Mouse (Mus musculus) kidney, postnatal 0 days (tissue): Measurements from ENCODE around the gene Rps5. TPM values are rescaled to one million over a fixed set of nuclear protein-coding genes. Genes with fewer than 3 reads are reported as not detected.

Experiments used
- ATAC-seq: fragments of 200-750 bp; cut with Nextera tagmentation; replicated peaks from 2 replicates; pipeline ENCODE4 v1.8.0; 2017; ENCODE audit warnings: low read depth, moderate number of reproducible peaks, moderate TSS enrichment, moderate library complexity; ENCODE audit not compliant: low FRiP score
- DNase-seq: peaks from one replicate; pipeline ENCODE4 v3.0.0-alpha.2; 2016; ENCODE audit warnings: low spot score
- H3K27ac ChIP-seq: fragments of 300-500 bp; sonication (generic); 2 replicates; pipeline ENCODE4 v1.5.1; 2014; ENCODE audit warnings: mild to moderate bottlenecking
- H3K27me3 ChIP-seq: fragments of 300-500 bp; sonication (generic); 2 replicates; pipeline ENCODE4 v1.6.1; 2014; ENCODE audit warnings: low read length, mixed read lengths; ENCODE audit not compliant: insufficient read depth
- H3K36me3 ChIP-seq: fragments of 300-500 bp; sonication (generic); 2 replicates; pipeline ENCODE4 v1.6.1; 2014; ENCODE audit warnings: low read length, mixed read lengths; ENCODE audit not compliant: insufficient read depth
- H3K4me1 ChIP-seq: fragments of 300-500 bp; sonication (generic); replicated peaks from 2 replicates; pipeline ENCODE4 v1.6.1; 2014; ENCODE audit warnings: antibody characterized with exemption, low read length, mixed read lengths; ENCODE audit not compliant: insufficient read depth
- H3K4me2 ChIP-seq: fragments of 300-500 bp; sonication (generic); 2 replicates; pipeline ENCODE4 v1.6.1; 2014; ENCODE audit warnings: mild to moderate bottlenecking, low read length, moderate library complexity, mixed read lengths
- H3K4me3 ChIP-seq: fragments of 300-500 bp; sonication (generic); replicated peaks from 2 replicates; pipeline ENCODE4 v1.5.1; 2014; ENCODE audit warnings: low read depth, low read length
- H3K9ac ChIP-seq: fragments of 300-500 bp; sonication (generic); 2 replicates; pipeline ENCODE4 v1.6.1; 2014; ENCODE audit warnings: low read depth, low read length
- H3K9me3 ChIP-seq: fragments of 300-500 bp; sonication (generic); replicated peaks from 2 replicates; pipeline ENCODE4 v1.6.1; 2016; ENCODE audit warnings: low read length, inconsistent platforms, mixed read lengths
- CTCF ChIP-seq: IDR thresholded peaks from 2 replicates; pipeline ENCODE4 v1.5.1; 2016; ENCODE audit warnings: antibody characterized with exemption, low read depth, mild to moderate bottlenecking, moderate library complexity
- WGBS: fragments of 180-500 bp; shearing (Covaris S2); extraction: QIAGEN DNeasy Blood & Tissue Kit; methylation state at CpG from one replicate; pipeline ENCODE4 v1.1.7; 2014; 5-methylcytosine and 5-hydroxymethylcytosine counted together
- polyA plus RNA-seq: library from polyadenylated mRNA; unstranded; fragments of >200 nt; fragmentation: Nextera tagmentation; extraction: Ambion mirVana; gene quantifications from 2 replicates; pipeline ENCODE4 v1.2.1, GENCODE M21; 2015

Gene Rps5
- polyA plus RNA-seq, 1 experiment from 2014 or later: 1,143 TPM

DNA sequence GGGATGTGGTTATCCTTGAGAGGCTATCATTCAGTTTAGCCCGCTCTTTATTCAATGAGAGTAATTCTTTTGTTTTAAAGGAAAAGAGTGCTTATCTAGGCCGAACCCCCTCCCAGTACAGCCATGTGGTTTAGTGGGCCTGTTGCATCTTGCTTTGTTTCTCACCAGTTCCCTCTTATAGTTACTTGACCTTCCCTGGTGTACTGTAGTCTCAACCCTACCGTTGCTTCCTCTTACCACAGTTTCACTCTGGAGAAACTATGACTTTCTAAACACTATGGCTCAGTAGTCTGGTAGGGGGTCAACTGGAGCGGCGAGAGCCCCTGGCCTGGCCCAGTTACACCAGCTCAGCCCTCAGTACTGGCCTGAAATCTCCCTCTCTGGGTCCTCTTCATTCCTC, 34.5 kb upstream of the Rps5 start:
- no peaks in the 10 kb centered on the region for H3K27me3 ChIP-seq
- no peak overlapping the region for H3K9ac ChIP-seq
- H3K27ac ChIP-seq: no peak overlapping the region
- no peak for ATAC-seq
- H3K4me3 ChIP-seq: no peak overlapping the region
- H3K4me1 ChIP-seq: no peaks in the 10 kb centered on the region
- no peak for TF ChIP-seq CTCF
- H3K36me3 ChIP-seq: peaks cover 51% of the 10 kb centered on the region
- WGBS: 95% methylated on average over 5 of the region's 5 CpGs
- no peaks in the 10 kb centered on the region for H3K9me3 ChIP-seq
- DNase-seq: no peak
- no peak overlapping the region for H3K4me2 ChIP-seq

DNA sequence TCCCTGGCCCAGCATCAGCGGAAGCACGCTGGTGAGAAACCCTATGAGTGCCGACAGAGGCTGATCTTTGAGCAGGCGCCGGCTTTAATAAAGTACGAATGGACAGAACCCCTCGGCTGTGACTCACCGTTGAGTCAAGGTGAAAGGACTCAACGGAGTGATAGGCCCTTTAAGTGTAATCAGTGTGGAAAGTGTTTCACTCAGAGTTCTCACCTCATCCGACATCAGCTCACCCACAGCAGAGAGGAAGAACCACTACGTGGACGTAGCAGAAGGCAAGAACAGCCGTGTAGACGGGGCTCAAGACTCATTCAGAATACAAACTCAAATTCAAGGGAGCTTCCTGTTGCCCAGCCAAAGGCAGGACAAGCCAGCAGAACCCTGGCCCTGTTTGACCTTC, 31.2 kb upstream of the Rps5 start:
- TF ChIP-seq CTCF: no peak
- WGBS: 92% methylated on average over 14 of the region's 14 CpGs
- DNase-seq: no peak
- Histone ChIP-seq H3K4me3 (no peak overlapping the region), H3K4me1 (no peaks in the 10 kb centered on the region), H3K9me3 (no peaks in the 10 kb centered on the region), H3K27me3 (no peaks in the 10 kb centered on the region), H3K4me2 (no peak overlapping the region), H3K9ac (no peak overlapping the region), H3K36me3 (peaks cover 39% of the 10 kb centered on the region), H3K27ac (no peak overlapping the region)
- ATAC-seq: no peak

DNA sequence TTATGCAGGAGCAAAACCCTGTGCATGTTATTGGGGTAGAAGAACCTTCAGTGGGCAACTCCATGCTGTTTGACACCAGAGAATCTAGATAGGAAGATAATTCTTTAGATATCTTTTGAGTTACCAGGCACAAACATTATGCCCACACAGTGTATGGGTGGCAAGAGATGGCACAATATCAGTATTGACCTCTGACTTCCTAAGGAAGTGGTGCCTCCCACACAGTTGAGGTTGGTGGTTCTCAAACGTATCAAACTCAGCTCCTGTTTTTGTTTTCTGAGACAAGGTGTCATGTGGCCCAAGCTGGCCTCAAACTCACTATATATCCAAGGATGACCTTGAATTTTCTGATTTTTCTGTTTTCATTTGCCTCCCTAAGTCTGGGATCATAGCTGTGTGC, 30.8 kb upstream of the Rps5 start:
- no peak for ATAC-seq
- whole genome bisulfite sequencing: 53% methylated on average over 1 of the region's 1 CpGs
- H3K36me3 ChIP-seq: peaks cover 35% of the 10 kb centered on the region
- no peak overlapping the region for H3K4me3 ChIP-seq
- no peaks in the 10 kb centered on the region for H3K27me3 ChIP-seq
- TF ChIP-seq CTCF: no peak
- H3K4me1 ChIP-seq: no peaks in the 10 kb centered on the region
- no peak overlapping the region for H3K9ac ChIP-seq
- no peak for DNase-seq
- H3K9me3 ChIP-seq: no peaks in the 10 kb centered on the region
- no peak overlapping the region for H3K27ac ChIP-seq
- no peak overlapping the region for H3K4me2 ChIP-seq

DNA sequence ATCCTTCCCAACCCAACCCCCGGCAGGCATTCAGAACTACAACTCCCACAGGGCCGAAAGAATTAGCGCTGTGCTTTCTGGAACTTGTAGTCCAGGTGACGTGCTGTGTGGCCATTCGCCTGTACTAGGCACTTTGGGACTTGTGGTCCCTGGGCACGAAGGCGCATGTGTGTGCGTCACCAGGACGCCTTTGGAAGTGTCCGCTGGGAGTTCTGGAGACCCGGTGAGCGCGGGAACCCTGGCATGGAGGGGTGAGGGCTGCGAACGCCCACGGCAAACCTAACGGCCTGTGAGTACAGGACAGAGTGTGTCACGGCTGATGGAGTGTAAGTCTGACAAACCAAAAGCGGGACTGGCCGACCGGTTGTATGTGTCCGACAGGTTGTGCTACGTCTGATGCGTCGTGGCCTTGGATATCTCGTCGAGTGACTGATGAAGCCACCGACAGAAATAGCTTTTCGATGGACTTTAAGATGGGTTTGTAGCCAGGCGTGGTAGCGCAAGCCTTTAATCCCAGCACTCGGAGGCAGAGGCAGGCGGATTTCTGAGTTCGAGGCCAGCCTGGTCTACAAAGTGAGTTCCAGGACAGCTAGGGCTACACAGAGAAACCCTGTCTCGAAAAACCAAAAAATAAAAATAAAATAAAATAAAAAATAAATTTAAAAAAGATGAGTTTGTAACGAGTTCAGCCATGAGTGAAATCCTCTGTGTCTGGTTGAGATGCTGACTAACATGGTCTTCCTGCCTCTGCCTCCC, 24.3 kb upstream of the Rps5 start, which contains the start of gene Zscan22:
Gene Zscan22 (plus strand): TSS at position 161 of the 756 bp plus-strand sequence.
- Histone ChIP-seq H3K36me3 (no peaks in the 10 kb centered on the region), H3K27ac (no peak within 1 kb of the TSS), H3K27me3 (no peaks in the 10 kb centered on the region), H3K9ac (peak within 1 kb of the TSS; percentile 63), H3K4me1 (no peaks in the 10 kb centered on the region), H3K4me3 (peak within 1 kb of the TSS; percentile 52), H3K4me2 (peak within 1 kb of the TSS; percentile 54), H3K9me3 (no peaks in the 10 kb centered on the region)
- DNase-seq (peak; percentile 96), ATAC-seq (peak; percentile 99)
- WGBS: 6% methylated on average over 36 of the region's 36 CpGs
- no peak for TF ChIP-seq CTCF

DNA sequence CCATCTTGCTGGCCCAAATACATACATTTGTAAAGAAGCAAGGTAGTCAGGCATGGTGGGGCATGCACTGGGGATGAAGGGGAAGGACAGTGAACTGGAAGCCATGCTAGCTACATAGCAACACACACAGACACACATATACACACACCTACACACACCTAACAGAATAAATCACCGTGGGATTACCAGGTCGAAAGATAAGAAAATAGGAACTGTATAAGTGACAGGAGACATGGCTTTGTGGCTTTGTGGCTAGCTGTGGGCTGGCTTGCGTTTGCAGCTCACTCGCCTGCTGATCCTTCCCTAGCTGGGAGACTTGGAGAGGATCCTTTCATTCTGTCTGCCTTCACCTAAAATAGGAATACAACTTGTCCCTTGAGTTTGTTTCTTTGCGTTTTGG, 20.6 kb upstream of the Rps5 start:
- 91% methylated on average over 5 of the region's 5 CpGs for WGBS
- Histone ChIP-seq H3K9me3 (no peaks in the 10 kb centered on the region), H3K4me3 (no peak overlapping the region), H3K27me3 (no peaks in the 10 kb centered on the region), H3K27ac (no peak overlapping the region), H3K9ac (no peak overlapping the region), H3K36me3 (peaks cover 8% of the 10 kb centered on the region; the same call in 1 of the 2 replicates), H3K4me1 (no peaks in the 10 kb centered on the region), H3K4me2 (no peak overlapping the region)
- no peak for ATAC-seq
- no peak for TF ChIP-seq CTCF
- DNase-seq: no peak

DNA sequence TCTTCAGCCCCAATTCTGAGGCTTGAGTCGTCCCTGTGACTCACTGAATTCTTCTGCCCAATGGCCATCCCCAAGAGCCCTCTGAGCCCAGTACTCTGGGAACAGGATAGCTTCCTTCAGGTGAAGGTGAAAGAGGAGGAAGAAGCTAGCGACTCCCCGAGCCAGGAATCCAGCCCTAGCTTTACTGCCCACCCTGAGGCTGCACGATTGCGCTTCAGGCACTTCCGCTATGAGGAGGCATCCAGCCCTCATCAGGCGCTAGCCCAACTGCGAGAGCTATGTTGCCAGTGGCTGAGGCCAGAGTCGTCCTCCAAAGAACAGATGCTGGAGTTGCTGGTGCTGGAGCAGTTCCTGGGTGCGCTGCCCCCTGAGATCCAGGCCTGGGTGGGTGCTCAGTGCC, 18.5 kb upstream of the Rps5 start:
- H3K27ac ChIP-seq: no peak overlapping the region
- TF ChIP-seq CTCF: no peak
- H3K4me1 ChIP-seq: no peaks in the 10 kb centered on the region
- no peaks in the 10 kb centered on the region for H3K27me3 ChIP-seq
- ATAC-seq (no peak), DNase-seq (no peak)
- H3K4me3 ChIP-seq: no peak overlapping the region
- H3K36me3 ChIP-seq: peaks cover 24% of the 10 kb centered on the region
- H3K9ac ChIP-seq: no peak overlapping the region
- H3K4me2 ChIP-seq: no peak overlapping the region
- no peaks in the 10 kb centered on the region for H3K9me3 ChIP-seq
- 57% methylated on average over 10 of the region's 10 CpGs for WGBS

DNA sequence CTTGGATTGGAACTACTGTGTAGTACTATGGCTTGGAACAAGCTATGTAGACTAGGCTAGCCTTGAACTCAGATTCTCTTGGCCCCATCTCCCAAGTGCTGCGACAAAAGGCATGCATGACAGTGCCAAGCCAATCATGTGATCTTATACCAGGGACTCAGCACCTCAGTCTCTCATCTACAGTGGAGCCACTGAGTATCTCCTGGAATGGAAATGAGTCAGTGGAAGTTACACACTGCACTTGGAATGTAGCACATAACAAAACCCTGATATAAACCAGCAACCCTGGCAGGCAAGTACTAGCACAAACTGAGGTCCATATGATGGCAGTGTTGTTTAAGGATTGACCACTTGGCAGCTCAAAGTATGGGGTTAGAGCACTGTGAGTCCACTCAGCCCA, 16.9 kb upstream of the Rps5 start:
- no peak for ATAC-seq
- Histone ChIP-seq H3K4me1 (no peaks in the 10 kb centered on the region; the same call in 1 of the 2 replicates), H3K27ac (no peak overlapping the region), H3K4me2 (no peak overlapping the region), H3K9me3 (no peaks in the 10 kb centered on the region), H3K4me3 (no peak overlapping the region), H3K36me3 (peaks cover 24% of the 10 kb centered on the region), H3K27me3 (no peaks in the 10 kb centered on the region), H3K9ac (no peak overlapping the region)
- TF ChIP-seq CTCF: no peak
- no peak for DNase-seq
- 100% methylated on average over 1 of the region's 1 CpGs for WGBS
